Mouse (Mus musculus) kidney, postnatal 14 days (tissue): ENCODE results near the gene Gm28048.

Experiments
- DNase-seq: peaks from one replicate; pipeline ENCODE4 v3.0.0; 2022; ENCODE audit warnings: mixed read lengths

Gm28048 gene

DNA sequence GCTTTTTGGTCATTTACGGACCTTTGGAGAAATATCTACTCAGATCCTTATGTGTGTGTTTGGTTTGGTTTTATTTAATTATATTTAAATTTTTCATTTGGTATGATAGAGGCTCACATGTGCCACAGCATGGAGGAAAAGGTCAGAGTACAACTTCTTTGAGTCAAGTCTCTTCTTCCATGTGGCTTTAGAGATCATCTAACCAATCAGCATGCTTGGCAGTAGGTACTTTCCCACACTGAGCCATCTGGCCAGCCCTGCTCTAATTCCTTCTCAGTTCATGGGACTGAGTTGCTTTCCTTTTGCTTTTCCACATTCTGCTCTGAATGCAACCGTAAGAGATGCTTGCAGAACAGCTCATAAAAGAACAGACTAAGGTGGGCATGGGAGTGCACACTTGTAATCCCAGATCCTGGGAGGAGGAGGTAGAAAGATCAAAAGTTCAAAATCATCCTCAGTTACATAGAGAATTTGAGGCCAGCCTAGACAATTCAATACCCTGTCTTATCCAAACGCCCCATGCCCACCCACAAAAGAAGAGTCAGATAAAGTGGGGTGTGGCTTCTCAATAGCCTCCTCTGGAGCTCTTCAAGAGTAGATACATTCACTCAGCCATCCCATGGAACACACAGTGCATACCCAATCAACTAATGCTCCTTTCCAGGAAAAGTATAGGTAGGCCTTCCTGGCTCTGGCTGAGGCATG is 188.6 kb downstream of the Gm28048 start:
- no peak for DNase-seq

DNA sequence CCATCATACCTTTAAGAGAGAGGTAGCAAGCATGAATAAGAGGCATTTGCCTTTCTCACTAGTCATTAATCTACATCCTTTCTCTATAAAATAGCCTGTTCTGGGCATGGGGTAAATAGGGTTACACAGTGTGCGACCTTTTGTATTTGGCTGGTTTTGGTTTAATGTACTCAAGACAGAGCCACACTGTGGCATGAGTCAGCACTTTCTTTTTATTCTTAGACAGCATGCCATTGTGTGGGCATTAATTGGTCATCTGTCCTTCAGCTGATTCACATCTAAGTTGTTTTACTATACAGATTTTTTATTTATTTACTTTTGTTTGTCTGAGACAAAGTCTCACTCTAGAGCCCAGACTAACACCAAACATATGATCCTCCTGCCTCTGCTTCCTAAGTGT is 189.7 kb downstream of the Gm28048 start:
- no peak for DNase-seq

DNA sequence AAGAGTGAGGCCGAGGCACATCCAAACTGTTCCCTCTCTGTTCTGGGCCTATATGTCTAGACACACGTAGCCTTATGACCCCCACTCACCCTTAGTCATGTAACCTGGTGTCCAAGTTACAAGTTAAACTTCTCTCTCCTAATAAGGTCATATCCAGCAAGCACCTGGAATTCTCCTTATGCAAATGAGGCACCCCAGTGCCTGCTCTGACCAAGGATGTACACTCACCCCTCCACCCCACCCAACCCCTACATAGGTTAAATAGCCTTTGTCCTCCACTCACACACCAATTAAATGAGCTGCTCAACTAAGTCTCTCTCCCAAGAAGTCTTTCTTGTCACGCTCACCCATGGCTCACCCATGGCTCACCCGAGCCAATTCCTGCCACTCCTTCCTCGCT is 190.2 kb downstream of the Gm28048 start:
- no peak for DNase-seq

DNA sequence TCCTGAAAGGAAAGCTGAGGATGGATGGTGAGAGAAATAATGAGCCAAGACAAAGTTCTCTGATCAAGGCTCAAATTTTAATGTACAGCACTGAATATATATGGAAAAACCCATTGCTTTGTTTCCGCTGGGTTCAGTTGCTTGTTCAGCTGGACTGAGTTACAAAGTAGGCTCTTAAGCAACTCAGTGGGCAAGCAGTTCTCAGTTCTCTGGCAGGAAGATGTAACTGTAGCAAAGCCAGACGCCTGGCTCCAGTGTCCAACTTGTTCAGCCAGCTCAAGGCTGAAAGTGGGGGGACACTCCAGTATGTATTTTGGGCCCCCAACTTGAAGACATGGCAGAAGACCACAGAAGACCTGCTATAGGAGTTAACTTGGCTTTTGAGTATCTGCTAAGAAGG is 194.1 kb downstream of the Gm28048 start:
- no peak for DNase-seq
